Mouse (Mus musculus): ENCODE results near the gene Olfr1283. TPM values are rescaled to one million over a fixed set of nuclear protein-coding genes. Genes with fewer than 3 reads are reported as not detected.
"Not testable (repeated sequence)": the region's sequence is repeated elsewhere in the genome, so short reads cannot be mapped to it uniquely, and the experiment has no call there.

The Olfr1283 gene
- total RNA-seq (2014; rRNA removed) (not detected in 2 replicates), polyA plus RNA-seq (2012; rRNA removed) (not detected in 2 replicates)

- no peaks in the 10 kb centered on the region for H3K4me1 ChIP-seq (ENCODE audit: control insufficient read depth, insufficient read depth, low read length)
- no peaks in the 10 kb centered on the region for H3K27me3 ChIP-seq (ENCODE audit: control insufficient read depth, insufficient read depth, low read length)
- no peak within 1 kb of the TSS for H3K27ac ChIP-seq (replicated peaks; ENCODE audit: insufficient read depth, low read depth, low read length)
- TF ChIP-seq CTCF (IDR thresholded peaks at IDR 0.05; ENCODE audit: low read depth, low read length), result no peak
- no peak for TF ChIP-seq POLR2A (IDR thresholded peaks at IDR 0.05; ENCODE audit: extremely low read depth, insufficient read depth, low read length)
- no peak for DNase-seq (ENCODE audit: extremely low read depth, low read depth, low spot score)
- no peaks in the 10 kb centered on the region for H3K79me2 ChIP-seq (ENCODE audit: control insufficient read depth, insufficient read depth, low read length)
- WGBS, result 60% methylated on average over 2 of the region's 2 CpGs
- H3K9ac ChIP-seq (ENCODE audit: low read depth, low read length), result no peak within 1 kb of the TSS
- H3K4me3 ChIP-seq (ENCODE audit: insufficient read depth, low read depth, low read length), result no peak within 1 kb of the TSS
- H3K36me3 ChIP-seq (ENCODE audit: control insufficient read depth, insufficient read depth, low read length), result no peaks in the 10 kb centered on the region
Measured at GRCm38 (mm10) chr2:111366490-111366889, at the start of gene Olfr1283. Gene Olfr1283, plus strand, starts transcription at chr2:111366790.

- Histone ChIP-seq H3K79me2 (ENCODE audit: control insufficient read depth, insufficient read depth, low read length) (no peaks in the 10 kb centered on the region), H3K9ac (ENCODE audit: low read depth, low read length) (no peak within 1 kb of the TSS), H3K27ac (replicated peaks; ENCODE audit: insufficient read depth, low read depth, low read length) (no peak within 1 kb of the TSS), H3K4me1 (ENCODE audit: control insufficient read depth, insufficient read depth, low read length) (no peaks in the 10 kb centered on the region), H3K4me3 (ENCODE audit: insufficient read depth, low read depth, low read length) (no peak within 1 kb of the TSS), H3K36me3 (ENCODE audit: control insufficient read depth, insufficient read depth, low read length) (no peaks in the 10 kb centered on the region), H3K27me3 (ENCODE audit: control insufficient read depth, insufficient read depth, low read length) (no peaks in the 10 kb centered on the region)
- WGBS, result 52% methylated on average over 2 of the region's 2 CpGs
- no peak for DNase-seq (ENCODE audit: extremely low read depth, low read depth, low spot score)
- TF ChIP-seq CTCF (IDR thresholded peaks at IDR 0.05; ENCODE audit: low read depth, low read length) (no peak), POLR2A (IDR thresholded peaks at IDR 0.05; ENCODE audit: extremely low read depth, insufficient read depth, low read length) (no peak)
Measured at GRCm38 (mm10) chr2:111326220-111326619, 40.4 kb upstream of the Olfr1283 start, which contains the start of gene Olfr1281. Gene Olfr1281, plus strand, starts transcription at chr2:111326520.

- H3K4me3 ChIP-seq (ENCODE audit: insufficient read depth, low read depth, low read length); H3K79me2 ChIP-seq (ENCODE audit: control insufficient read depth, insufficient read depth, low read length); H3K4me1 ChIP-seq (ENCODE audit: control insufficient read depth, insufficient read depth, low read length); H3K9ac ChIP-seq (ENCODE audit: low read depth, low read length); H3K36me3 ChIP-seq (ENCODE audit: control insufficient read depth, insufficient read depth, low read length); H3K27ac ChIP-seq (replicated peaks; ENCODE audit: insufficient read depth, low read depth, low read length); H3K27me3 ChIP-seq (ENCODE audit: control insufficient read depth, insufficient read depth, low read length); DNase-seq (ENCODE audit: extremely low read depth, low read depth, low spot score): not testable (repeated sequence)
- WGBS, result 83% methylated on average over 5 of the region's 5 CpGs
Measured at GRCm38 (mm10) chr2:111333721-111334120, 32.9 kb upstream of the Olfr1283 start.

GRCm38 (mm10) chr2:111335976-111336375 lies 30.6 kb upstream of the Olfr1283 start, which contains the start of gene Olfr1282:
Gene Olfr1282, minus strand, starts transcription at chr2:111336076.
- no peaks in the 10 kb centered on the region for H3K27me3 ChIP-seq (ENCODE audit: control insufficient read depth, insufficient read depth, low read length)
- 53% methylated on average over 2 of the region's 2 CpGs for WGBS
- H3K36me3 ChIP-seq (ENCODE audit: control insufficient read depth, insufficient read depth, low read length), result no peaks in the 10 kb centered on the region
- no peak within 1 kb of the TSS for H3K9ac ChIP-seq (ENCODE audit: low read depth, low read length)
- H3K4me1 ChIP-seq (ENCODE audit: control insufficient read depth, insufficient read depth, low read length), result no peaks in the 10 kb centered on the region
- no peak within 1 kb of the TSS for H3K4me3 ChIP-seq (ENCODE audit: insufficient read depth, low read depth, low read length)
- TF ChIP-seq POLR2A (IDR thresholded peaks at IDR 0.05; ENCODE audit: extremely low read depth, insufficient read depth, low read length) (no peak), CTCF (IDR thresholded peaks at IDR 0.05; ENCODE audit: low read depth, low read length) (no peak)
- no peak within 1 kb of the TSS for H3K27ac ChIP-seq (replicated peaks; ENCODE audit: insufficient read depth, low read depth, low read length)
- H3K79me2 ChIP-seq (ENCODE audit: control insufficient read depth, insufficient read depth, low read length), result no peaks in the 10 kb centered on the region
- DNase-seq (ENCODE audit: extremely low read depth, low read depth, low spot score), result no peak

- Histone ChIP-seq H3K4me3 (ENCODE audit: insufficient read depth, low read depth, low read length) (no peak within 1 kb of the TSS), H3K9ac (ENCODE audit: low read depth, low read length) (no peak within 1 kb of the TSS), H3K27ac (replicated peaks; ENCODE audit: insufficient read depth, low read depth, low read length) (no peak within 1 kb of the TSS), H3K79me2 (ENCODE audit: control insufficient read depth, insufficient read depth, low read length) (no peaks in the 10 kb centered on the region), H3K27me3 (ENCODE audit: control insufficient read depth, insufficient read depth, low read length) (no peaks in the 10 kb centered on the region), H3K4me1 (ENCODE audit: control insufficient read depth, insufficient read depth, low read length) (no peaks in the 10 kb centered on the region), H3K36me3 (ENCODE audit: control insufficient read depth, insufficient read depth, low read length) (no peaks in the 10 kb centered on the region)
- whole genome bisulfite sequencing, result 81% methylated on average over 1 of the region's 1 CpGs
- TF ChIP-seq POLR2A (IDR thresholded peaks at IDR 0.05; ENCODE audit: extremely low read depth, insufficient read depth, low read length) (no peak), CTCF (IDR thresholded peaks at IDR 0.05; ENCODE audit: low read depth, low read length) (no peak)
- DNase-seq (ENCODE audit: extremely low read depth, low read depth, low spot score), result no peak
Measured at GRCm38 (mm10) chr2:111375222-111375621, 8.6 kb downstream of the Olfr1283 start, which contains the start of gene Olfr1284. Gene Olfr1284, plus strand, starts transcription at chr2:111375522.

Other genes with a start within 250 kb of the Olfr1283 start
- not detected in 2 replicates for gene Gm15130, start 213.9 kb upstream of the Olfr1283 start, total RNA-seq (2014; rRNA removed)
- not detected in 2 replicates for gene Gm15130, start 213.9 kb upstream of the Olfr1283 start, polyA plus RNA-seq (2012; rRNA removed)
- not detected in 2 replicates for gene 4930430A15Rik, start 137.2 kb upstream of the Olfr1283 start, total RNA-seq (2014; rRNA removed)
- gene 4930430A15Rik, start 137.2 kb upstream of the Olfr1283 start, polyA plus RNA-seq (2012; rRNA removed), result not detected in 2 replicates
- gene Olfr1275, start 131.5 kb upstream of the Olfr1283 start, total RNA-seq (2014; rRNA removed), result not detected in 2 replicates
- gene Olfr1275, start 131.5 kb upstream of the Olfr1283 start, polyA plus RNA-seq (2012; rRNA removed), result not detected in 2 replicates
- not detected in 2 replicates for gene Olfr1276, start 112.3 kb upstream of the Olfr1283 start, total RNA-seq (2014; rRNA removed)
- gene Olfr1276, start 112.3 kb upstream of the Olfr1283 start, polyA plus RNA-seq (2012; rRNA removed), result not detected in 2 replicates
- not detected in 2 replicates for gene Olfr1277, start 92.7 kb upstream of the Olfr1283 start, total RNA-seq (2014; rRNA removed)
- not detected in 2 replicates for gene Olfr1277, start 92.7 kb upstream of the Olfr1283 start, polyA plus RNA-seq (2012; rRNA removed)
- not detected in 2 replicates for gene Olfr1278, start 76.7 kb upstream of the Olfr1283 start, total RNA-seq (2014; rRNA removed)
- not detected in 2 replicates for gene Olfr1278, start 76.7 kb upstream of the Olfr1283 start, polyA plus RNA-seq (2012; rRNA removed)
- gene Olfr1279, start 66.2 kb upstream of the Olfr1283 start, total RNA-seq (2014; rRNA removed), result not detected in 2 replicates
- gene Olfr1279, start 66.2 kb upstream of the Olfr1283 start, polyA plus RNA-seq (2012; rRNA removed), result not detected in 2 replicates
- not detected in 2 replicates for gene Olfr1280, start 52.8 kb upstream of the Olfr1283 start, total RNA-seq (2014; rRNA removed)
- gene Olfr1280, start 52.8 kb upstream of the Olfr1283 start, polyA plus RNA-seq (2012; rRNA removed), result not detected in 2 replicates
- gene Olfr1281, start 40.3 kb upstream of the Olfr1283 start, total RNA-seq (2014; rRNA removed), result not detected in 2 replicates
- not detected in 2 replicates for gene Olfr1281, start 40.3 kb upstream of the Olfr1283 start, polyA plus RNA-seq (2012; rRNA removed)
- not detected in 2 replicates for gene Olfr1282, start 30.7 kb upstream of the Olfr1283 start, total RNA-seq (2014; rRNA removed)
- gene Olfr1282, start 30.7 kb upstream of the Olfr1283 start, polyA plus RNA-seq (2012; rRNA removed), result not detected in 2 replicates
- gene Olfr1284, start 8.7 kb downstream of the Olfr1283 start, total RNA-seq (2014; rRNA removed), result not detected in 2 replicates
- gene Olfr1284, start 8.7 kb downstream of the Olfr1283 start, polyA plus RNA-seq (2012; rRNA removed), result not detected in 2 replicates
- not detected in 2 replicates for gene Olfr1286, start 56.3 kb downstream of the Olfr1283 start, total RNA-seq (2014; rRNA removed)
- gene Olfr1286, start 56.3 kb downstream of the Olfr1283 start, polyA plus RNA-seq (2012; rRNA removed), result not detected in 2 replicates
- not detected in 2 replicates for gene Olfr1287, start 82.4 kb downstream of the Olfr1283 start, total RNA-seq (2014; rRNA removed)
- gene Olfr1287, start 82.4 kb downstream of the Olfr1283 start, polyA plus RNA-seq (2012; rRNA removed), result not detected in 2 replicates
- gene Olfr1288, start 107.3 kb downstream of the Olfr1283 start, total RNA-seq (2014; rRNA removed), result not detected in 2 replicates
- not detected in 2 replicates for gene Olfr1288, start 107.3 kb downstream of the Olfr1283 start, polyA plus RNA-seq (2012; rRNA removed)
- gene Olfr1289, start 114.0 kb downstream of the Olfr1283 start, total RNA-seq (2014; rRNA removed), result not detected in 2 replicates
- gene Olfr1289, start 114.0 kb downstream of the Olfr1283 start, polyA plus RNA-seq (2012; rRNA removed), result not detected in 2 replicates
- gene Olfr1290, start 127.0 kb downstream of the Olfr1283 start, total RNA-seq (2014; rRNA removed), result not detected in 2 replicates
- gene Olfr1290, start 127.0 kb downstream of the Olfr1283 start, polyA plus RNA-seq (2012; rRNA removed), result not detected in 2 replicates
- gene Olfr1291-ps1, start 130.4 kb downstream of the Olfr1283 start, total RNA-seq (2014; rRNA removed), result not detected in 2 replicates
- not detected in 2 replicates for gene Olfr1291-ps1, start 130.4 kb downstream of the Olfr1283 start, polyA plus RNA-seq (2012; rRNA removed)
- not detected in 2 replicates for gene Olfr1293-ps, start 158.4 kb downstream of the Olfr1283 start, total RNA-seq (2014; rRNA removed)
- not detected in 2 replicates for gene Olfr1293-ps, start 158.4 kb downstream of the Olfr1283 start, polyA plus RNA-seq (2012; rRNA removed)
- not detected in 2 replicates for gene Olfr1294, start 173.5 kb downstream of the Olfr1283 start, total RNA-seq (2014; rRNA removed)
- gene Olfr1294, start 173.5 kb downstream of the Olfr1283 start, polyA plus RNA-seq (2012; rRNA removed), result not detected in 2 replicates
- not detected in 2 replicates for gene Olfr1295, start 202.9 kb downstream of the Olfr1283 start, total RNA-seq (2014; rRNA removed)
- not detected in 2 replicates for gene Olfr1295, start 202.9 kb downstream of the Olfr1283 start, polyA plus RNA-seq (2012; rRNA removed)

Data from liver, adult 2 months (tissue).